Mouse (Mus musculus) midbrain, embryonic 14.5 days (tissue): ENCODE measurements around the gene Fsd1. TPM values are rescaled to one million over a fixed set of nuclear protein-coding genes. Genes with fewer than 3 reads are reported as not detected.

Source experiments
- ATAC-seq: fragments of 200-750 bp; cut with Nextera tagmentation; 2 replicates; pipeline ENCODE4 v1.8.0; 2017; ENCODE audit warnings: moderate number of reproducible peaks, moderate library complexity; ENCODE audit not compliant: low FRiP score, low TSS enrichment
- DNase-seq: peaks from one replicate; pipeline ENCODE4 v3.0.0-alpha.2; 2015
- H3K27ac ChIP-seq: fragments of 300-500 bp; sonication (generic); replicated peaks from 2 replicates; pipeline ENCODE4 v1.5.1; 2014; ENCODE audit warnings: mild to moderate bottlenecking, low read depth, low read length, moderate library complexity
- H3K27me3 ChIP-seq: fragments of 300-500 bp; sonication (generic); 2 replicates; pipeline ENCODE4 v1.6.1; 2014; ENCODE audit warnings: low read length, control low read depth, mixed read lengths; ENCODE audit not compliant: control insufficient read depth, insufficient read depth
- H3K36me3 ChIP-seq: fragments of 300-500 bp; sonication (generic); 2 replicates; pipeline ENCODE4 v1.6.1; 2014; ENCODE audit warnings: low read length, control low read depth; ENCODE audit not compliant: control insufficient read depth, insufficient read depth
- H3K4me1 ChIP-seq: fragments of 300-500 bp; sonication (generic); 2 replicates; pipeline ENCODE4 v1.6.1; 2014; ENCODE audit warnings: mild to moderate bottlenecking, antibody characterized with exemption, low read length, control low read depth; ENCODE audit not compliant: control insufficient read depth, insufficient read depth
- H3K4me2 ChIP-seq: fragments of 300-500 bp; sonication (generic); 2 replicates; pipeline ENCODE4 v1.6.1; 2014; ENCODE audit warnings: mild to moderate bottlenecking, low read length, moderate library complexity
- H3K4me3 ChIP-seq: fragments of 300-500 bp; sonication (generic); replicated peaks from 2 replicates; pipeline ENCODE4 v1.5.1; 2014; ENCODE audit warnings: low read depth, low read length
- H3K9ac ChIP-seq: fragments of 300-500 bp; sonication (generic); replicated peaks from 2 replicates; pipeline ENCODE4 v1.6.1; 2014; ENCODE audit warnings: mild to moderate bottlenecking, low read length, moderate library complexity
- H3K9me3 ChIP-seq: fragments of 300-500 bp; sonication (generic); 2 replicates; pipeline ENCODE4 v1.6.1; 2016; ENCODE audit warnings: low read length, control low read depth, mixed read lengths; ENCODE audit not compliant: control insufficient read depth
- WGBS: fragments of 180-500 bp; shearing (Covaris S2); extraction: QIAGEN DNeasy Blood & Tissue Kit; methylation state at CpG from one replicate; pipeline ENCODE4 v1.1.7; 2014; 5-methylcytosine and 5-hydroxymethylcytosine counted together
- polyA plus RNA-seq: library from polyadenylated mRNA; unstranded; fragments of >200 nt; fragmentation: Nextera tagmentation; extraction: Ambion mirVana; gene quantifications from 2 replicates; pipeline ENCODE4 v1.2.1, GENCODE M21; 2014

The Fsd1 gene
- polyA plus RNA-seq, 1 experiment from 2014 or later = 141 TPM

DNA sequence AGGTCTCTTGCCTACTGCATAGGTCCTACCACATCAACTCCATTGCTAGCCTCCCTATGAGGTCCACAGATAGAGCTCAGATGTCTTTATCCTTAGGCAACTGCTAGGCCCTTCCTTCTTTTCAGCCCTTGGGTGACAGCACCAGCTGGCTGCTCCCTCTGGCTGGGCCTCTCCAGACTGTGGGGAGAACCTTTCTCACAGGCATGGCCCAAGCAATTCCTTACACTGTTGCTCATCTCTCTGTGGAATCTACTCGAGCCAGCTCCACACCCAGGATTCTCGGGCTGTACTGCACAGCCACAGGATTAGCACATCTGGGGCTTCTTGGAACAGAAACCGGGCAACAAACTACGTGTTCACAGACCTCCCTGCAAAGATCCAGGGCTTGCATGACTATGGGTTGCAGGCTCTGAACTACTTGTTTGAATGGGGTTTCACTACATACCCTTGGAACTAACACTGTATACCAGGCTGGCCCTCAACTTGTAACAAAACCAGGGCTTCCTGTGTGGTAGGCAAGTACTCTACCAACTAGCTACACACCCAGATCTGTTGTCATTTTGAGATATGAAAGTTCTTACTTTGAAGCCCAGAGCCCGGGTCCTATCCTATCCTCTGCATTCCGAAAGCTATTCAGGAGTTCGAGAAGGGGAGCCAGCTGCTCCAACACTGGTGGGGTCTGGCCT, 47.9 kb downstream of the Fsd1 start:
- Histone ChIP-seq H3K27ac (no peak overlapping the region), H3K4me3 (no peak overlapping the region), H3K9me3 (no peaks in the 10 kb centered on the region), H3K36me3 (peaks cover 28% of the 10 kb centered on the region), H3K9ac (no peak overlapping the region), H3K4me2 (no peak overlapping the region), H3K27me3 (no peaks in the 10 kb centered on the region), H3K4me1 (peaks cover 11% of the 10 kb centered on the region)
- DNase-seq = no peak
- no peak for ATAC-seq
- 94% methylated on average over 7 of the region's 7 CpGs for WGBS

DNA sequence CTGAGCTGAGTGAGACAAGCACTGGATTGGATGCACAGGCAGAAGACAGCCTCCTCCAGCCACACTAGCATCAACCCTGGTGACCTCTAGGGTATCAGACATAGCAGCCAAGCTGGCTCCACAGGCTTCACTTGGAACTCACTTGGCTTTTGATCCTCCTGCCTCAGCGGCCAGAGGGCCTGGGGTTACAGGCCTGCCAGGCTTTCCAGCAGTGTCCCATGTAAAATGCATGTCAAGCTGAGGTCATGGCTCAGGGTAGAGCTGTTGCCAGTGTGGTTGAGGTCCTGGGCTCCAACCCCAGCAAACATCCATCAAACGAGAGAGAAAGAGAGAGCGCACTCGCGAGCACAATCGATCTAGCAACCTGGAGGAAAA, 48.4 kb downstream of the Fsd1 start:
- WGBS = 93% methylated on average over 6 of the region's 6 CpGs
- Histone ChIP-seq H3K4me1 (peaks cover 11% of the 10 kb centered on the region), H3K9ac (peak overlapping the region; percentile 80; the same call in 1 of the 2 replicates), H3K27me3 (no peaks in the 10 kb centered on the region), H3K27ac (no peak overlapping the region), H3K4me3 (0 out of 2 replicates have a peak overlapping the region, but pooled peaks have one; percentile 88), H3K36me3 (peaks cover 24% of the 10 kb centered on the region), H3K9me3 (no peaks in the 10 kb centered on the region), H3K4me2 (peak overlapping the region; percentile 69)
- DNase-seq (no peak), ATAC-seq (no peak)

DNA sequence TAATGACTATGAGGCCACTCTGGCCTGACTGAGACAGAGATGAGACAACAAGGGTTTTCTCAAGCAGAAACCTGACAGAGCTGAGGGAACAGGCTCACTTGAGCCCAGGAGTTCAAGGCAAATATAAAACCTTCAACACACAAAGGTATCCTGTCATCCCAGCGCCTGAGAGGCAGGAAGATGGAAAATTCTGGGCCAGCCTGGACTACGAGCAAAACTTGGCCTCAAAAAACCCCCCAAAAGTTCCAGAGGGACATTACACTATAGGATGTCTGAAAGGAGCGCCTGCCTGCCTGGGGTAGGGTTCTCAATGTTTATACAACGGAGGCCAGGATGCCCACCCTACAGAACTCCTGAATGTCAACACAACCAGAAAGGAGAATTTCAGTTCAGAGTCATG, 48.9 kb downstream of the Fsd1 start:
- H3K27me3 ChIP-seq = no peaks in the 10 kb centered on the region
- H3K4me2 ChIP-seq = peak overlapping the region; percentile 69
- ATAC-seq (no peak), DNase-seq (no peak)
- H3K27ac ChIP-seq = no peak overlapping the region
- H3K9ac ChIP-seq = peak overlapping the region; percentile 80; the same call in 1 of the 2 replicates
- peak overlapping the region; percentile 88; the same call in 1 of the 2 replicates for H3K4me3 ChIP-seq
- no peaks in the 10 kb centered on the region for H3K9me3 ChIP-seq
- peaks cover 24% of the 10 kb centered on the region for H3K36me3 ChIP-seq
- WGBS = 94% methylated on average over 4 of the region's 4 CpGs
- peaks cover 11% of the 10 kb centered on the region for H3K4me1 ChIP-seq

DNA sequence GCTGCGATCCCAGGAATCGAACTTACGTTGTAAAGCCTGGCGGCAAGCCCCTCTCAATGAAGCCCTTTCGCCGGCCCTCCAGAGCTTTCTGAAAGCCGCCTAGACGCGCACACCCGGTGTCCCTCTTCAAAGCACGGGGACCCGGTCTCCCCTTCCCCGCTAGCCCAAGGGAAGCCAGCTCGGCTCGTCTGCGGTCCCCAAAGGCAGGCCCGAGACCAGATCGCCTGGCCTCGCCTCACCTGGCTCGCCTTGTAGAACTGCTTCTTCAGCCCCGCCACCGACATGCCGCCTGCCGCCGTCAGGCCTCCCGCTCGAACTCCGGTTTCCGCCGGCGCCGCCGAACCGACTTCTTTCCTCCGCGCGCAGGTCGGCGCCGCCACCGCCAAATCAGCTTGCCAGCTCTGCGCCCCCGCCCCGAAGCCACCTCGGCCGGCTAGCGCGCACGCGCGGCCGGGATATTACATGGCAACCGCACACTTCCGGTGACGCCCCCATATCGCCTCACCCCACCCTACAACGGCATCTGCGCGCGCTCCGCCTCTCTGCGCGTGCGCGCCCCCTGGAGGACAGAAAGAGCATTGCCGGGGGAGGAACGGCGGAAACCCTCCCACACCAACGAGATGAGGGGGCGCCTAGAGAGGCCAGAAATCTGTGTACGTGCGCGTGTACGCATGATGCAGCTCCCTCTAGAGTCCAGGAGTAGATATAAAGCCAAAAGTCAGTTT, 50.0 kb downstream of the Fsd1 start, which contains the start of gene Sh3gl1:
Gene Sh3gl1, minus strand, starts transcription at position 460 of the 725 bp plus-strand sequence.
- no peaks in the 10 kb centered on the region for H3K9me3 ChIP-seq
- peak; percentile 100 for DNase-seq
- peak; percentile 91 for ATAC-seq
- under 1% methylated on average over 74 of the region's 74 CpGs for WGBS
- H3K9ac ChIP-seq = peak within 1 kb of the TSS; percentile 80
- peak within 1 kb of the TSS; percentile 88 for H3K4me3 ChIP-seq
- H3K4me1 ChIP-seq = peaks cover 18% of the 10 kb centered on the region
- H3K27me3 ChIP-seq = no peaks in the 10 kb centered on the region
- H3K4me2 ChIP-seq = peak within 1 kb of the TSS; percentile 69
- H3K36me3 ChIP-seq = peaks cover 21% of the 10 kb centered on the region
- H3K27ac ChIP-seq = peak within 1 kb of the TSS; percentile 86

DNA sequence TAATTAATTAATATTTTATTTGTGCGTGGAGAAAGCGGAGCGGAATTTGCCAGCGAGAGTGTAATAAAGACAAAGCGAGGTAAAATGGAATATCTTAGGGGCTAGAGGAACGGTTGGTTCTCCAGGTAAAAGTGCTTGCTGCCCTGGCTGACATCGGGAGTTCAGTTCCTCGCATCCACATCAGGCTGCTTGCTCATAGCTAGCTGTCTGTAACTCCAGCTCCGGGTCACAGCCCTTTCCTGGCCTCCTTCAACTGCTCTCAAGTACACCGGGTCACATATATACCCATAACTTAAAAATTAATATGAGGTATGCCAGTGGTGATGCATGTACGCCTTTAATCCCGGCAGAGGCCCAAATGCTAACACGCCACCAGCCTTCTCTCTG, 50.6 kb downstream of the Fsd1 start:
- 34% methylated on average over 13 of the region's 13 CpGs for WGBS
- Histone ChIP-seq H3K4me2 (peak overlapping the region; percentile 36), H3K27me3 (no peaks in the 10 kb centered on the region), H3K27ac (peak overlapping the region; percentile 2; the same call in 1 of the 2 replicates), H3K9ac (peak overlapping the region; percentile 80; the same call in 1 of the 2 replicates), H3K36me3 (peaks cover 21% of the 10 kb centered on the region), H3K4me1 (peaks cover 18% of the 10 kb centered on the region), H3K9me3 (no peaks in the 10 kb centered on the region), H3K4me3 (peak overlapping the region; percentile 88)
- no peak for DNase-seq
- peak; percentile 16 for ATAC-seq

DNA sequence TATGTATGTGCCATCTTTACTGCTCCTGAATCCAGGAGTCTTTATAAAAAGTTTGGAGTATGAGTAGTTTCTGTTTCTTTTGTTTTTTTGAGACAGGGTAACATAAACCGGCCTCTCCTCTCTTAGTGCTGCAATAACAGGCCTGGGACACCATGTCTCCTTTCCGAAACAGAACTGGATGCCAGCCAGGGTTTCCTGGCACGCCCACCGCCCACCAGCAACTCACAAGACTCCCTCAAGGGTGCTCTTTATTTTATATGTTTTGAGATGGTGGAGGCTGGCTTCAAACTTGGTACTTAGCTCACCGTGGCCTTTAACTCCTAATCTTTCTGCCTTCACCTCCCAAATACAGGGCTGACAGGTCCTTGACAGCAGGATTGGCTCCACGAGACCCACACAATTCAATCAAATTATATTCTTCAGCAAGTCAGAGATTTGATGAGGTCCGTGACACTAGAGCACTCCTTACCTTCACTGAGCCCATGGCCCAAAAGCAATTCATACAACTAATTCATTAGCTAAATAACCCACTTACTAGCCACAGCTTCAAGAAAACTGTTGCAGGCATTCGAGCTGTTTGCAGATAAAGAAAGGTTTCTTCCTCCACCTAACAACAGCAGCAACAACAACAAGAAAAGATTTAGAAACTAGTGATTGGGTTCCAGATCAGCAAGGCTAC, 52.4 kb downstream of the Fsd1 start:
- 89% methylated on average over 8 of the region's 8 CpGs for WGBS
- no peak overlapping the region for H3K9ac ChIP-seq
- no peaks in the 10 kb centered on the region for H3K27me3 ChIP-seq
- H3K4me3 ChIP-seq = no peak overlapping the region
- no peak overlapping the region for H3K27ac ChIP-seq
- ATAC-seq (no peak), DNase-seq (no peak)
- peaks cover 12% of the 10 kb centered on the region for H3K36me3 ChIP-seq
- no peaks in the 10 kb centered on the region for H3K9me3 ChIP-seq
- no peak overlapping the region for H3K4me2 ChIP-seq
- peaks cover 18% of the 10 kb centered on the region for H3K4me1 ChIP-seq

DNA sequence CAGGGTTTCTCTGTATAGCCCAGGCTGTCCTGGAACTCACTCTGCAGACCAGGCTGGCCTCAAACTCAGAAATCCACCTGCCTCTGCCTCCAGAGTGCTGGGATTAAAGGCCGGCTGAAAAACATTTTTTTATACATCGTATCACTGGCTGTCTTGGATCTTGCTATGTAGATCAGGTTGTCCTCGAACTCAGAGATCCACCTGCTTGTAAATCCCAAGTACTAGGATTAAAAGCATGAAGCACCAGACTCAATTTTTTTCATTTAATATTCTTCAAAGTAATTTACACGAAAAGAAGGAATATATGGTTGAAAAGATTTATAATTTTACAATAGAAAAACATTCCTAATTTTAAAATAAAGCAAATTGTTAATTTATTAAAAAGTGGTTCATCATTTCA, 53.0 kb downstream of the Fsd1 start:
- no peak overlapping the region for H3K9ac ChIP-seq
- no peak overlapping the region for H3K27ac ChIP-seq
- H3K9me3 ChIP-seq = no peaks in the 10 kb centered on the region
- WGBS = 83% methylated on average over 4 of the region's 4 CpGs
- H3K4me3 ChIP-seq = peak overlapping the region; percentile 77
- peaks cover 8% of the 10 kb centered on the region for H3K36me3 ChIP-seq
- ATAC-seq (no peak), DNase-seq (no peak)
- H3K27me3 ChIP-seq = no peaks in the 10 kb centered on the region
- peak overlapping the region; percentile 91 for H3K4me2 ChIP-seq
- peaks cover 18% of the 10 kb centered on the region for H3K4me1 ChIP-seq

DNA sequence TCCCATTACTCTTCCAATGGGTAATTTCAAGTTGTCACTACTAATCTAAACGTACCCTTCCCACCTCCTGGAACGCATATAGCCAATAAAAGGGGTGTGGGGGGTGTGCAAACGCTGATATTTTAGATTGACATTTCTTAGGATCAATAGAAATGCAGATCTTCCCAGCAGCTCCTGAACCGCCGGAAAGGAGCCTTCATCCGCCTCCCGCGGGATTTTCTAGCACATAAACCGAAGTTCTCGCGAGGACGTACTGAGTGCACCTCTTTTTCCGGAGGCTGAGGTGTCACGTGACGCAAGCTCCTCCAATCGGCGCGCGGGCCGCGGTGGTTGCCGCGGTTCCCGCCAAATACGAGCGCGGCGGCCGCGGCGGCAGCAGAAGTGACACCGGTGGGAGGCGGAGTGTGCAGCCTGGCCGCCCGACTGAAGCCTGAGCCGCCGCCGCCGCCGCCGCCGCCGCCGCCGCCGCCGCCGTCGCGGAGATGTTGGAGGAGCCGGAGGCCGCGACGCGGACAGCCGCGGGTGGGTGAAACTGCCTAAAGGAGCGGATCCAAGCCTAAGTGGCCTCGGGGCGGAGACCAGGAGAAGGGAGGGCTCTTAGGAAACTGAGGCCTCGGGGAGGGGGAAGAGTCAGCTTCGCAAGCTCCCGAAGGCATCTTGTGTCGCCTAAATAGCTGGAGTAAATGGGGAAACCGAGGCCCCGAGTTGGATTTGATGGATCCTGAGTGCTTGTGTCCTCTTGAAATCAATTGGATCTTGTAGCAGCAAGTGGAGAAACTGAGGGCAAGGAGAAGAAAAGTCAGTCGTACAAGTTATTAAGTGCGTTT, 53.9 kb downstream of the Fsd1 start, which contains the start of gene Chaf1a:
Gene Chaf1a, plus strand, starts transcription at position 410 of the 827 bp plus-strand sequence.
- peak; percentile 100 for DNase-seq
- Histone ChIP-seq H3K27me3 (no peaks in the 10 kb centered on the region), H3K9ac (peak within 1 kb of the TSS; percentile 60), H3K9me3 (no peaks in the 10 kb centered on the region), H3K27ac (peak within 1 kb of the TSS; percentile 76), H3K4me1 (peaks cover 13% of the 10 kb centered on the region), H3K4me2 (peak within 1 kb of the TSS; percentile 91), H3K36me3 (peaks cover 2% of the 10 kb centered on the region; the same call in 1 of the 2 replicates), H3K4me3 (peak within 1 kb of the TSS; percentile 77)
- under 1% methylated on average over 68 of the region's 68 CpGs for WGBS
- peak; percentile 87 for ATAC-seq
